Mouse (Mus musculus) lung, postnatal 0 days (tissue): Measurements from ENCODE around the gene Tmem205. TPM values are rescaled to one million over a fixed set of nuclear protein-coding genes. Genes with fewer than 3 reads are reported as not detected.

Experiments used
- ATAC-seq: fragments of 200-750 bp; cut with Nextera tagmentation; 2 replicates; pipeline ENCODE4 v1.8.0; 2017; ENCODE audit warnings: moderate library complexity
- DNase-seq: peaks from one replicate; pipeline ENCODE4 v3.0.0-alpha.2; 2016; ENCODE audit warnings: low spot score
- H3K27ac ChIP-seq: fragments of 300-500 bp; sonication (generic); 2 replicates; pipeline ENCODE4 v1.5.1; 2014; ENCODE audit warnings: antibody characterized with exemption, mild to moderate bottlenecking, low read length, mixed read lengths
- H3K27me3 ChIP-seq: fragments of 300-500 bp; sonication (generic); replicated peaks from 2 replicates; pipeline ENCODE4 v1.6.1; 2014; ENCODE audit warnings: low read length, mixed read lengths; ENCODE audit not compliant: insufficient read depth
- H3K36me3 ChIP-seq: fragments of 300-500 bp; sonication (generic); 2 replicates; pipeline ENCODE4 v1.6.1; 2014; ENCODE audit warnings: low read length, mixed read lengths; ENCODE audit not compliant: insufficient read depth
- H3K4me1 ChIP-seq: fragments of 300-500 bp; sonication (generic); 2 replicates; pipeline ENCODE4 v1.6.1; 2014; ENCODE audit warnings: antibody characterized with exemption, low read depth, low read length, mixed read lengths; ENCODE audit not compliant: insufficient read depth
- H3K4me2 ChIP-seq: fragments of 300-500 bp; sonication (generic); replicated peaks from 2 replicates; pipeline ENCODE4 v1.6.1; 2014; ENCODE audit warnings: low read depth, mild to moderate bottlenecking, low read length, moderate library complexity, mixed read lengths
- H3K4me3 ChIP-seq: fragments of 300-500 bp; sonication (generic); 2 replicates; pipeline ENCODE4 v1.5.1; 2014; ENCODE audit warnings: low read depth, low read length
- H3K9ac ChIP-seq: fragments of 300-500 bp; sonication (generic); replicated peaks from 2 replicates; pipeline ENCODE4 v1.6.1; 2014; ENCODE audit warnings: low read depth, mild to moderate bottlenecking
- H3K9me3 ChIP-seq: fragments of 300-500 bp; sonication (generic); 2 replicates; pipeline ENCODE4 v1.6.1; 2016; ENCODE audit warnings: low read length, mixed read lengths
- CTCF ChIP-seq: IDR thresholded peaks from 2 replicates; pipeline ENCODE4 v1.5.1; 2016; ENCODE audit warnings: antibody characterized with exemption, mild to moderate bottlenecking
- EP300 ChIP-seq: IDR thresholded peaks from 2 replicates; pipeline ENCODE4 v1.6.1; 2016; ENCODE audit warnings: antibody characterized with exemption, mild to moderate bottlenecking, control low read depth
- WGBS: fragments of 180-500 bp; shearing (Covaris S2); extraction: QIAGEN DNeasy Blood & Tissue Kit; methylation state at CpG from one replicate; pipeline ENCODE4 v1.1.7; 2014; 5-methylcytosine and 5-hydroxymethylcytosine counted together
- polyA plus RNA-seq: library from polyadenylated mRNA; unstranded; fragments of >200 nt; fragmentation: Nextera tagmentation; extraction: Ambion mirVana; gene quantifications from 2 replicates; pipeline ENCODE4 v1.2.1, GENCODE M21; 2015

Tmem205 gene
- polyA plus RNA-seq, 1 experiment from 2014 or later: 107 TPM

DNA sequence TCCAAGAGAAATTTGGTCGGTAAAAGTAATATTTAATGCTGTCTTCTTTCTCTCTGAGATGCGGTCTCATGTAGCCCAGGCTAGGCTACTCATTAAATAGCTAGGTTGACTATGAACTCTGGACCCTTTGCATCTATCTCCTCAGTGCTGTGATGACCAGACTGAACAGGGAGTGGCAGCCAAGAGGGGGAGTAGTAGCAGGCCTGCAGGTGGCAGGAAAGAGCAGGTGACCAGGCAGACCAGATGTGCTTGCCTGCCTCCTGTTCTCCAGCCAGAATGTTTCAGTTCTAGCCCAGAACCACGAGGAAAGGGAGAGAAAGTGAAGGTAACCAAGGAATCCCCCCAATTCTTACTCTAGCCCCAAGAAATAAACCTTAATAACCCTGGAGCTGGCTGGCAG lies 38.1 kb downstream of the Tmem205 start:
- Histone ChIP-seq H3K9ac (no peak overlapping the region), H3K27me3 (no peaks in the 10 kb centered on the region), H3K27ac (no peak overlapping the region), H3K4me2 (no peak overlapping the region), H3K9me3 (no peaks in the 10 kb centered on the region), H3K4me3 (no peak overlapping the region), H3K36me3 (no peaks in the 10 kb centered on the region), H3K4me1 (no peaks in the 10 kb centered on the region)
- ATAC-seq (no peak), DNase-seq (no peak)
- TF ChIP-seq EP300: no peak
- TF ChIP-seq CTCF: peak; percentile 61
- 57% methylated on average over 3 of the region's 3 CpGs for WGBS

DNA sequence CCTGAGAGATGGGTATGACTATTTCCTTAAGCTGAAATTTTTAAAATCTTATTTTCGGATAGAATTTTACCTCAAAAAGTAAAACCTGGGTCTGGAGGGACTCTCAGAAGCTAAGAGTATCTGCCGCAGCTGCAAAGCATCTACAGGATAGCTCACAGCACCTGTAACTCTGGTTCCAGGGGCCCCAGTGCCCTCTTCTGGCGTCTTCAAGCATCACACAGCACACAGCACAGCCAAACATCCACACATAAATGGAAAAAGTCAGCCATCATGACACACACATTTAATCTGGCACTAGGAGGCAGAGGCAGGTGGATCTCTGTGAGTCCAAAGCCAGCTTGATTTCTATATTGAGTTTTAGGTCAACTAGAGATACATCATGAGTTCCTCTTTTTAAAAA lies 50.8 kb downstream of the Tmem205 start:
- Histone ChIP-seq H3K4me3 (no peak overlapping the region), H3K27ac (no peak overlapping the region), H3K9me3 (no peaks in the 10 kb centered on the region), H3K27me3 (no peaks in the 10 kb centered on the region), H3K9ac (no peak overlapping the region), H3K36me3 (no peaks in the 10 kb centered on the region), H3K4me1 (no peaks in the 10 kb centered on the region), H3K4me2 (no peak overlapping the region)
- 57% methylated on average over 3 of the region's 3 CpGs for WGBS
- TF ChIP-seq EP300 (no peak), CTCF (peak; percentile 26; the same call in 1 of the 2 replicates)
- ATAC-seq: no peak
- DNase-seq: no peak

DNA sequence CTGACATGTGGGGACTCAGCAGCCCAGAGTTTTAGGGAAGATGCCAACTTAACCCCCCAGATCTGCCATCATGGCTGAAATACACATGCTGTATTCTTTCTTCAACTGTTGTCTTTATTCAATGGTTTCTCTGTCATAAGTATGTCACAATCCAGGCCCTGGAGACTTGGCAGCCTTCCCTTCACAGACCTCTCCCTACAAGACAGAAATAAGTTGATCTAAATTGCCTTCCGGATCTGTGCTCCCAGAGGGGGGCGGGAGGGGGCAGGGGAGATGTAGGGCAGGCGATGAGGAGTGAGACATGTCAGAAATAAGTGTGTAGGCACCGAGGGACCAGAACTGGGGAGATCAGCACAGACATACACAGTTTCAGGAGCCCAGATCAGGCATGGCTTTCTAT lies 55.2 kb downstream of the Tmem205 start:
- TF ChIP-seq CTCF: no peak
- TF ChIP-seq EP300: no peak
- Histone ChIP-seq H3K4me3 (no peak overlapping the region), H3K27me3 (no peaks in the 10 kb centered on the region), H3K9me3 (no peaks in the 10 kb centered on the region), H3K9ac (no peak overlapping the region), H3K4me1 (no peaks in the 10 kb centered on the region), H3K36me3 (no peaks in the 10 kb centered on the region), H3K27ac (no peak overlapping the region), H3K4me2 (no peak overlapping the region)
- DNase-seq (peak; percentile 66), ATAC-seq (peak; percentile 42; the same call in 1 of the 2 replicates)
- 42% methylated on average over 4 of the region's 4 CpGs for WGBS

Other genes with a start within 250 kb of the Tmem205 start
- 52.2 and 56.8 TPM in 2 replicates for gene Ldlr, start 204.1 kb downstream of the Tmem205 start, polyA plus RNA-seq
- gene Spc24, start 167.3 kb downstream of the Tmem205 start, polyA plus RNA-seq: 13.4 and 15.7 TPM in 2 replicates
- 23.3 and 24.0 TPM in 2 replicates for gene Kank2, start 128.8 kb downstream of the Tmem205 start, polyA plus RNA-seq
- 6.2 and 7.4 TPM in 2 replicates for gene Angptl8, start 92.0 kb downstream of the Tmem205 start, polyA plus RNA-seq
- 35.8 and 43.2 TPM in 2 replicates for gene Dock6, start 74.9 kb downstream of the Tmem205 start, polyA plus RNA-seq
- 28.4 and 31.0 TPM in 2 replicates for gene Rab3d, start 9.4 kb downstream of the Tmem205 start, polyA plus RNA-seq
- 1.2 and 1.4 TPM in 2 replicates for gene Ccdc159, start 85 bp downstream of the Tmem205 start, polyA plus RNA-seq
- gene Plppr2, start 9.5 kb upstream of the Tmem205 start, polyA plus RNA-seq: 2.2 and 3.3 TPM in 2 replicates
- gene Swsap1, start 28.2 kb upstream of the Tmem205 start, polyA plus RNA-seq: 5.7 and 5.8 TPM in 2 replicates
- gene Epor, start 36.0 kb upstream of the Tmem205 start, polyA plus RNA-seq: 5.7 and 7.4 TPM in 2 replicates
- 6.0 and 6.4 TPM in 2 replicates for gene Rgl3, start 61.9 kb upstream of the Tmem205 start, polyA plus RNA-seq
- gene Ccdc151, start 75.1 kb upstream of the Tmem205 start, polyA plus RNA-seq: 5.3 and 6.0 TPM in 2 replicates
- 51.9 and 56.1 TPM in 2 replicates for gene Prkcsh, start 75.2 kb upstream of the Tmem205 start, polyA plus RNA-seq
- gene Elavl3, start 124.5 kb upstream of the Tmem205 start, polyA plus RNA-seq: 0.04 TPM in 1 of 2 replicates, not detected in the other
- not detected in 2 replicates for gene Gm49318, start 143.7 kb upstream of the Tmem205 start, polyA plus RNA-seq
- gene Zfp653, start 143.8 kb upstream of the Tmem205 start, polyA plus RNA-seq: 8.8 and 8.9 TPM in 2 replicates
- 21.3 and 21.9 TPM in 2 replicates for gene Ecsit, start 157.9 kb upstream of the Tmem205 start, polyA plus RNA-seq
- gene Cnn1, start 171.7 kb upstream of the Tmem205 start, polyA plus RNA-seq: 43.7 and 64.8 TPM in 2 replicates
- gene Elof1, start 189.6 kb upstream of the Tmem205 start, polyA plus RNA-seq: 188 and 191 TPM in 2 replicates
- gene Acp5, start 208.2 kb upstream of the Tmem205 start, polyA plus RNA-seq: 8.9 and 9.1 TPM in 2 replicates
- 100 and 112 TPM in 2 replicates for gene Pigyl, start 229.3 kb upstream of the Tmem205 start, polyA plus RNA-seq